Mouse (Mus musculus) T-cell, adult 66 days (primary cell): ENCODE data around the gene Far1. TPM values are rescaled to one million over a fixed set of nuclear protein-coding genes. Genes with fewer than 3 reads are reported as not detected.

Source experiments
- total RNA-seq, 2 experiments: library from RNA; stranded (reverse); gene quantifications; 3 replicates in 1 of 2; 4 replicates in 1 of 2; pipeline ENCODE4 v1.2.4; 2023

Far1 gene
- 10 to 100 TPM; 66.1 to 67.3 TPM for total RNA-seq

GRCm38 (mm10) chr7:113513286-113513962, at the start of gene Far1:
Gene Far1, plus strand, starts transcription at chr7:113513834.

Other genes with a start within 250 kb of the Far1 start
- 10 to 100 TPM; 15.2 to 20.4 TPM for gene Btbd10, start 144.4 kb upstream of the Far1 start, total RNA-seq
- gene Pth, start 125.3 kb upstream of the Far1 start, total RNA-seq, result not detected